ENCODE assay signal across 16 mouse cellular contexts in genomic region chr15:41347221-41347620, GRCm38 (mm10).
"Had no signal": no experiment of that assay in that cellular context is flagged by ENCODE, and none has a peak within 500 bp of the region (broad histone marks: within the 10 kb centered on the region; RNA-seq: fewer than 3 reads in every experiment).

No protein-coding gene starts in this region.

- DNase-seq: liver, postnatal 0 days; lung, adult 2 months; lung, postnatal 14 days; lung, postnatal 36 days; right cerebral cortex, postnatal 25 days; right cerebral cortex, postnatal 4 days; spleen, adult 18-20 months; thymus, adult 18-20 months; thymus, postnatal 14 days; thymus, postnatal 36 days had no signal

- H3K36me3 ChIP-seq: lung, embryonic 15.5 days; midbrain, embryonic 13.5 days; midbrain, embryonic 15.5 days; neural tube, embryonic 12.5 days had no signal

- H3K27ac ChIP-seq: lung, embryonic 15.5 days; macrophage; midbrain, embryonic 13.5 days; midbrain, embryonic 15.5 days; neural tube, embryonic 12.5 days had no signal

- H3K27me3 ChIP-seq: lung, embryonic 15.5 days; megakaryocyte, embryonic 14.5 days; midbrain, embryonic 13.5 days; midbrain, embryonic 15.5 days; neural tube, embryonic 12.5 days had no signal

- H3K9me3 ChIP-seq: lung, embryonic 15.5 days; megakaryocyte, embryonic 14.5 days; midbrain, embryonic 13.5 days; midbrain, embryonic 15.5 days; neural tube, embryonic 12.5 days had no signal

- H3K9ac ChIP-seq: liver, postnatal 0 days; lung, embryonic 15.5 days; midbrain, embryonic 13.5 days; midbrain, embryonic 15.5 days; neural tube, embryonic 12.5 days had no signal

- H3K4me3 ChIP-seq: lung, embryonic 15.5 days; megakaryocyte, embryonic 14.5 days; midbrain, embryonic 13.5 days; midbrain, embryonic 15.5 days; neural tube, embryonic 12.5 days had no signal

- H3K4me1 ChIP-seq: lung, embryonic 15.5 days; megakaryocyte, embryonic 14.5 days; midbrain, embryonic 13.5 days; midbrain, embryonic 15.5 days; neural tube, embryonic 12.5 days had no signal
